In genomic region chr5:36696504-36697300, GRCm38 (mm10) we compare ENCODE assay signal across 8 mouse cellular contexts. TPM values are rescaled to one million over a fixed set of nuclear protein-coding genes. Genes with fewer than 3 reads are reported as not detected.
DNase-seq lines count a peak whose midpoint lies in the region; ATAC-seq and TF ChIP-seq lines count a peak whose summit lies in the region.

No protein-coding gene starts in this region.

- peaks cover 29% of the 10 kb centered on the region for H3K79me2 ChIP-seq in liver, adult 2 months (ENCODE audit: control insufficient read depth, insufficient read depth, low read length)

- H3K9me3 ChIP-seq in hindbrain, embryonic 10.5 days: no peaks in the 10 kb centered on the region
- no peaks in the 10 kb centered on the region for H3K9me3 ChIP-seq in limb, embryonic 12.5 days
- no peaks in the 10 kb centered on the region for H3K9me3 ChIP-seq in stomach, embryonic 15.5 days

- H3K36me3 ChIP-seq in liver, adult 2 months (ENCODE audit: control insufficient read depth, insufficient read depth, low read length): no peaks in the 10 kb centered on the region
- peaks cover 11% of the 10 kb centered on the region for H3K36me3 ChIP-seq in hindbrain, embryonic 10.5 days
- H3K36me3 ChIP-seq in limb, embryonic 12.5 days: no peaks in the 10 kb centered on the region
- no peaks in the 10 kb centered on the region for H3K36me3 ChIP-seq in stomach, embryonic 15.5 days

- intact Hi-C loops in left cerebral cortex, postnatal 36 days (cut with DNase I): loop anchor here (2.0 to 5.0 kb wide), 2 partner anchors 42 to 89 kb away; no protein-coding TSS in a partner anchor

- peak overlapping the region; percentile 84 for H3K4me2 ChIP-seq in limb, embryonic 12.5 days
- peak overlapping the region; percentile 94 for H3K4me2 ChIP-seq in stomach, embryonic 15.5 days

- peak overlapping the region; percentile 95; the same call in 1 of the 2 replicates for H3K4me3 ChIP-seq in liver, adult 2 months (ENCODE audit: insufficient read depth, low read depth, low read length)
- peak overlapping the region; percentile 80 for H3K4me3 ChIP-seq in hindbrain, embryonic 10.5 days
- H3K4me3 ChIP-seq in limb, embryonic 12.5 days (replicated peaks): no peak overlapping the region
- H3K4me3 ChIP-seq in stomach, embryonic 15.5 days (replicated peaks): peak overlapping the region; percentile 68

- peak overlapping the region; percentile 36; the same call in 1 of the 2 replicates for H3K9ac ChIP-seq in liver, adult 2 months (ENCODE audit: low read depth, low read length)
- no peak overlapping the region for H3K9ac ChIP-seq in limb, embryonic 12.5 days (replicated peaks)
- H3K9ac ChIP-seq in stomach, embryonic 15.5 days: no peak overlapping the region

- TF ChIP-seq POLR2A in liver, adult 2 months (IDR thresholded peaks at IDR 0.05; ENCODE audit: extremely low read depth, insufficient read depth, low read length): no peak

- 43% methylated on average over 11 of the region's 11 CpGs for WGBS in liver, adult 2 months
- WGBS in hindbrain, embryonic 10.5 days: 82% methylated on average over 11 of the region's 11 CpGs
- 73% methylated on average over 11 of the region's 11 CpGs for WGBS in limb, embryonic 12.5 days
- WGBS in stomach, embryonic 15.5 days: 65% methylated on average over 11 of the region's 11 CpGs

- peaks cover 42% of the 10 kb centered on the region for H3K4me1 ChIP-seq in liver, adult 2 months (ENCODE audit: control insufficient read depth, insufficient read depth, low read length)
- H3K4me1 ChIP-seq in hindbrain, embryonic 10.5 days (replicated peaks): peaks cover 25% of the 10 kb centered on the region
- H3K4me1 ChIP-seq in limb, embryonic 12.5 days (replicated peaks): peaks cover 11% of the 10 kb centered on the region
- peaks cover 4% of the 10 kb centered on the region; the same call in 1 of the 2 replicates for H3K4me1 ChIP-seq in stomach, embryonic 15.5 days

- peak; percentile 93 for DNase-seq in liver, adult 2 months (ENCODE audit: extremely low read depth, low read depth, low spot score)
- no peak for DNase-seq in liver
- peak; percentile 21 for DNase-seq in embryo, embryonic 11 days
- DNase-seq in hindbrain, embryonic 10.5 days (ENCODE audit: low spot score): no peak
- no peak for DNase-seq in left cerebral cortex, postnatal 36 days (ENCODE audit: low spot score in 2 of 2)

- no peaks in the 10 kb centered on the region for H3K27me3 ChIP-seq in liver, adult 2 months (ENCODE audit: control insufficient read depth, insufficient read depth, low read length)
- peaks cover 4% of the 10 kb centered on the region for H3K27me3 ChIP-seq in hindbrain, embryonic 10.5 days (ENCODE audit: insufficient read depth, poor library complexity, severe bottlenecking)
- H3K27me3 ChIP-seq in limb, embryonic 12.5 days: no peaks in the 10 kb centered on the region
- no peaks in the 10 kb centered on the region for H3K27me3 ChIP-seq in stomach, embryonic 15.5 days (replicated peaks)

- peak overlapping the region; percentile 93 for H3K27ac ChIP-seq in liver, adult 2 months (replicated peaks; ENCODE audit: insufficient read depth, low read depth, low read length)
- H3K27ac ChIP-seq in hindbrain, embryonic 10.5 days: peak overlapping the region; percentile 98; the same call in 1 of the 2 replicates
- H3K27ac ChIP-seq in limb, embryonic 12.5 days: no peak overlapping the region
- peak overlapping the region; percentile 59; the same call in 1 of the 2 replicates for H3K27ac ChIP-seq in stomach, embryonic 15.5 days

- TF ChIP-seq CTCF in liver, adult 2 months (IDR thresholded peaks at IDR 0.05; ENCODE audit: low read depth, low read length): no peak

- ATAC-seq in limb, embryonic 12.5 days (ENCODE audit: insufficient number of reproducible peaks, insufficient read depth, low FRiP score, low TSS enrichment, low read depth): no peak
- no peak for ATAC-seq in stomach, embryonic 15.5 days (ENCODE audit: insufficient read depth, low FRiP score, low read depth)
- ATAC-seq in megakaryocyte, adult 5-6 weeks (ENCODE audit: poor library complexity, severe bottlenecking): no peak

RNA-seq across cellular contexts. Expression of gene D5Ertd579e, which starts 0.9 kb away (rescaled TPM):
- 26.6 and 31.5 TPM in 2 replicates for total RNA-seq in liver, adult 2 months (2014; rRNA removed)
- polyA plus RNA-seq in liver, adult 2 months (2012; rRNA removed): 11.5 and 12.7 TPM in 2 replicates
- polyA plus RNA-seq in hindbrain, embryonic 10.5 days (2016; fragmentation: Nextera tagmentation; extraction: Ambion mirVana): 25.9 and 28.2 TPM in 2 replicates
- polyA plus RNA-seq in limb, embryonic 12.5 days (2016; fragmentation: Nextera tagmentation; extraction: Ambion mirVana): 26.9 and 28.6 TPM in 2 replicates
- 19.6 and 20.0 TPM in 2 replicates for polyA plus RNA-seq in stomach, embryonic 15.5 days (2015; fragmentation: Nextera tagmentation; extraction: Ambion mirVana)
- total RNA-seq in megakaryocyte, adult 5-6 weeks (2015): 20.0 and 27.1 TPM in 2 replicates
- total RNA-seq in megakaryocyte, adult 5-6 weeks (2017): 35.9 and 36.0 TPM in 2 replicates
- 100 to 1,000 TPM in 1 of 2 experiments, 10 to 100 TPM in 1; 90.2 to 105 TPM for total RNA-seq in left cerebral cortex, postnatal 36 days (2021)

RNA-seq across cellular contexts. Expression of gene Bloc1s4, which starts 51.7 kb away (rescaled TPM):
- 12.9 and 15.7 TPM in 2 replicates for total RNA-seq in liver, adult 2 months (2014; rRNA removed)
- 16.5 and 19.4 TPM in 2 replicates for polyA plus RNA-seq in liver, adult 2 months (2012; rRNA removed)
- polyA plus RNA-seq in hindbrain, embryonic 10.5 days (2016; fragmentation: Nextera tagmentation; extraction: Ambion mirVana): 23.1 and 23.5 TPM in 2 replicates
- polyA plus RNA-seq in limb, embryonic 12.5 days (2016; fragmentation: Nextera tagmentation; extraction: Ambion mirVana): 32.5 and 34.5 TPM in 2 replicates
- 23.2 and 26.3 TPM in 2 replicates for polyA plus RNA-seq in stomach, embryonic 15.5 days (2015; fragmentation: Nextera tagmentation; extraction: Ambion mirVana)
- 11.4 and 14.9 TPM in 2 replicates for total RNA-seq in megakaryocyte, adult 5-6 weeks (2015)
- 12.2 and 13.2 TPM in 2 replicates for total RNA-seq in megakaryocyte, adult 5-6 weeks (2017)
- total RNA-seq in left cerebral cortex, postnatal 36 days (2021): 10 to 100 TPM; 17.3 to 22.5 TPM

Comparison
In these comparisons a context has a peak if more than half of its experiments do, and no peak if none do; other contexts are left out.
1. DNase-seq: peak in liver, adult 2 months (single experiment) and embryo, embryonic 11 days (single experiment); none in liver (single experiment), hindbrain, embryonic 10.5 days (single experiment) and left cerebral cortex, postnatal 36 days (0 of 2).